Mouse (Mus musculus) midbrain, postnatal 0 days (tissue): ENCODE measurements around the gene Atg101. TPM values are rescaled to one million over a fixed set of nuclear protein-coding genes. Genes with fewer than 3 reads are reported as not detected.

Experiments
- ATAC-seq: fragments of 200-750 bp; cut with Nextera tagmentation; 2 replicates; pipeline ENCODE4 v1.8.0; 2017; ENCODE audit warnings: moderate number of reproducible peaks, mild to moderate bottlenecking, moderate TSS enrichment, moderate library complexity; ENCODE audit not compliant: low FRiP score
- DNase-seq: peaks from one replicate; pipeline ENCODE4 v3.0.0-alpha.2; 2015; ENCODE audit warnings: low spot score
- H3K27ac ChIP-seq: fragments of 300-500 bp; sonication (generic); 2 replicates; pipeline ENCODE4 v1.5.1; 2014; ENCODE audit warnings: low read depth, mild to moderate bottlenecking, low read length, mixed read lengths
- H3K27me3 ChIP-seq: fragments of 300-500 bp; sonication (generic); 2 replicates; pipeline ENCODE4 v1.6.1; 2014; ENCODE audit warnings: low read length, control low read depth, mixed read lengths; ENCODE audit not compliant: insufficient read depth
- H3K36me3 ChIP-seq: fragments of 300-500 bp; sonication (generic); 2 replicates; pipeline ENCODE4 v1.6.1; 2014; ENCODE audit warnings: low read length, control low read depth, mixed read lengths; ENCODE audit not compliant: insufficient read depth
- H3K4me1 ChIP-seq: fragments of 300-500 bp; sonication (generic); 2 replicates; pipeline ENCODE4 v1.6.1; 2014; ENCODE audit warnings: mild to moderate bottlenecking, control low read depth, antibody characterized with exemption, low read length, mixed read lengths; ENCODE audit not compliant: insufficient read depth
- H3K4me2 ChIP-seq: fragments of 300-500 bp; sonication (generic); 2 replicates; pipeline ENCODE4 v1.6.1; 2014; ENCODE audit warnings: low read depth, mild to moderate bottlenecking, low read length, mixed read lengths; ENCODE audit not compliant: poor library complexity, severe bottlenecking
- H3K4me3 ChIP-seq: fragments of 300-500 bp; sonication (generic); 2 replicates; pipeline ENCODE4 v1.5.1; 2014; ENCODE audit warnings: low read depth, mild to moderate bottlenecking, low read length, moderate library complexity
- H3K9ac ChIP-seq: fragments of 300-500 bp; sonication (generic); replicated peaks from 2 replicates; pipeline ENCODE4 v1.6.1; 2014; ENCODE audit warnings: mild to moderate bottlenecking, low read length, moderate library complexity, mixed read lengths; ENCODE audit not compliant: poor library complexity, severe bottlenecking
- H3K9me3 ChIP-seq: fragments of 300-500 bp; sonication (generic); 2 replicates; pipeline ENCODE4 v1.6.1; 2016; ENCODE audit warnings: low read length, control low read depth
- CTCF ChIP-seq: IDR thresholded peaks from 2 replicates; pipeline ENCODE4 v1.5.1; 2016; ENCODE audit warnings: antibody characterized with exemption, mild to moderate bottlenecking
- WGBS: fragments of 180-500 bp; shearing (Covaris S2); extraction: QIAGEN DNeasy Blood & Tissue Kit; methylation state at CpG from one replicate; pipeline ENCODE4 v1.1.7; 2014; 5-methylcytosine and 5-hydroxymethylcytosine counted together
- polyA plus RNA-seq: library from polyadenylated mRNA; unstranded; fragments of >200 nt; fragmentation: Nextera tagmentation; extraction: Ambion mirVana; gene quantifications from 2 replicates; pipeline ENCODE4 v1.2.1, GENCODE M21; 2015
- total RNA-seq: library from RNA; depleted of rRNA; stranded (reverse); fragments of >200 nt; gene quantifications from 2 replicates; pipeline ENCODE4 v1.2.3, GENCODE M21; 2014

Gene Atg101
- total and polyA plus RNA-seq, 2 experiments from 2014 or later = 33.5 to 74.2 TPM

- no peak overlapping the region for H3K9ac ChIP-seq
- H3K4me3 ChIP-seq = no peak overlapping the region
- 67% methylated on average over 16 of the region's 16 CpGs for WGBS
- no peak overlapping the region for H3K27ac ChIP-seq
- DNase-seq = no peak
- TF ChIP-seq CTCF = no peak
- no peaks in the 10 kb centered on the region for H3K9me3 ChIP-seq
- no peaks in the 10 kb centered on the region for H3K27me3 ChIP-seq
- ATAC-seq = no peak
- H3K4me2 ChIP-seq = no peak overlapping the region
- H3K36me3 ChIP-seq = peaks cover 30% of the 10 kb centered on the region
- no peaks in the 10 kb centered on the region for H3K4me1 ChIP-seq
Measured at GRCm38 (mm10) chr15:101294028-101294894, 10.2 kb downstream of the Atg101 start.

GRCm38 (mm10) chr15:101295106-101295505 is 11.0 kb downstream of the Atg101 start:
- ATAC-seq (no peak), DNase-seq (no peak)
- Histone ChIP-seq H3K4me2 (no peak overlapping the region), H3K4me3 (no peak overlapping the region), H3K4me1 (no peaks in the 10 kb centered on the region), H3K27ac (no peak overlapping the region), H3K9me3 (no peaks in the 10 kb centered on the region), H3K9ac (no peak overlapping the region), H3K27me3 (no peaks in the 10 kb centered on the region), H3K36me3 (peaks cover 21% of the 10 kb centered on the region)
- TF ChIP-seq CTCF = no peak
- WGBS = 84% methylated on average over 7 of the region's 7 CpGs

GRCm38 (mm10) chr15:101295616-101296015 is 11.5 kb downstream of the Atg101 start:
- Histone ChIP-seq H3K9me3 (no peaks in the 10 kb centered on the region), H3K27me3 (no peaks in the 10 kb centered on the region), H3K4me3 (no peak overlapping the region), H3K27ac (no peak overlapping the region), H3K4me2 (no peak overlapping the region), H3K4me1 (no peaks in the 10 kb centered on the region), H3K9ac (no peak overlapping the region), H3K36me3 (peaks cover 16% of the 10 kb centered on the region)
- 95% methylated on average over 10 of the region's 10 CpGs for WGBS
- DNase-seq (no peak), ATAC-seq (no peak)
- no peak for TF ChIP-seq CTCF

- no peak overlapping the region for H3K4me3 ChIP-seq
- no peak for DNase-seq
- no peak overlapping the region for H3K9ac ChIP-seq
- H3K4me1 ChIP-seq = no peaks in the 10 kb centered on the region
- no peak overlapping the region for H3K4me2 ChIP-seq
- H3K36me3 ChIP-seq = peaks cover 11% of the 10 kb centered on the region
- H3K9me3 ChIP-seq = no peaks in the 10 kb centered on the region
- ATAC-seq = no peak
- TF ChIP-seq CTCF = no peak
- no peaks in the 10 kb centered on the region for H3K27me3 ChIP-seq
- no peak overlapping the region for H3K27ac ChIP-seq
- WGBS = 89% methylated on average over 11 of the region's 11 CpGs
Measured at GRCm38 (mm10) chr15:101296091-101296490, 12.0 kb downstream of the Atg101 start.

GRCm38 (mm10) chr15:101297988-101298387 is 13.9 kb downstream of the Atg101 start:
- Histone ChIP-seq H3K4me1 (no peaks in the 10 kb centered on the region), H3K36me3 (peaks cover 4% of the 10 kb centered on the region; the same call in 1 of the 2 replicates), H3K4me3 (no peak overlapping the region), H3K27ac (no peak overlapping the region), H3K27me3 (no peaks in the 10 kb centered on the region), H3K9ac (no peak overlapping the region), H3K4me2 (no peak overlapping the region), H3K9me3 (no peaks in the 10 kb centered on the region)
- DNase-seq (no peak), ATAC-seq (no peak)
- 19% methylated on average over 7 of the region's 7 CpGs for WGBS
- no peak for TF ChIP-seq CTCF

- H3K4me2 ChIP-seq = no peak overlapping the region
- H3K27me3 ChIP-seq = no peaks in the 10 kb centered on the region
- no peak overlapping the region for H3K9ac ChIP-seq
- H3K36me3 ChIP-seq = no peaks in the 10 kb centered on the region
- no peaks in the 10 kb centered on the region for H3K9me3 ChIP-seq
- no peak overlapping the region for H3K27ac ChIP-seq
- WGBS = 13% methylated on average over 7 of the region's 7 CpGs
- no peaks in the 10 kb centered on the region for H3K4me1 ChIP-seq
- TF ChIP-seq CTCF = no peak
- ATAC-seq (no peak), DNase-seq (no peak)
- no peak overlapping the region for H3K4me3 ChIP-seq
Measured at GRCm38 (mm10) chr15:101298550-101298949, 14.5 kb downstream of the Atg101 start.
